Comparison of ENCODE assay signal across 8 mouse cellular contexts in the genomic region with DNA sequence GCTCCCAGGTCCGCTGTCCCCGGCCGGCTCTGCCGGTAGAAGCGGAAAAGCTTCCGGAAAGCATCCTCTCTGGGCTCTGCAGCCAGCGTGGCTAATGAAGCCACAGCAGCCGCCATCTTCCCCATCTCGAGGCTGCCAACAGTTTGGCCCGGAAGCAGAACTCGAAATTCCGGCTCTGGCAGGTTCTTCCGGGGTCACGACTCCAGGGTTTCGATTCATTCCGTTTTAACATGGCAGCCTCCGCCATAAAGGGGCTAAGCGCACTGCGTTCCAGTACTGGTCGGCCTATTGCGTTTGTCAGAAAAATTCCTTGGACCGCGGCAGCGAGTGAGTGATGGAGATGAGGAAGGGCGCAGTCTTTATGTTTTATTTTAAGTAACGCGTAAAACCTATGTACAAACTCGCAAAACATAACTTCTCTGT. TPM values are rescaled to one million over a fixed set of nuclear protein-coding genes. Genes with fewer than 3 reads are reported as not detected.
DNase-seq lines count a peak whose midpoint lies in the region; ATAC-seq lines count a peak whose summit lies in the region.

A gene (plus strand): TSS at position 197 of the 423 bp plus-strand sequence.
A gene (minus strand): TSS at position 318 of the 423 bp plus-strand sequence.

- peaks cover 17% of the 10 kb centered on the region; the same call in 1 of the 2 replicates for H3K4me1 ChIP-seq in heart, embryonic 10.5 days
- H3K4me1 ChIP-seq in kidney, embryonic 15.5 days = peaks cover 24% of the 10 kb centered on the region

- DNase-seq in B cell, adult 2 months = peak; percentile 88 to 89
- peak; percentile 97 for DNase-seq in brain, adult 2 months (ENCODE audit: low read depth, low spot score)
- peak; percentile 97 for DNase-seq in heart, embryonic 10.5 days (ENCODE audit: low spot score)
- DNase-seq in liver = peak; percentile 87
- peak; percentile 83 to 90 for DNase-seq in spleen, postnatal 4 days (ENCODE audit: low spot score in 2 of 2)

- WGBS in heart, embryonic 10.5 days = under 1% methylated on average over 28 of the region's 28 CpGs
- WGBS in kidney, embryonic 15.5 days = under 1% methylated on average over 28 of the region's 28 CpGs

- peak within 1 kb of the TSS; percentile 91 for H3K4me3 ChIP-seq in heart, embryonic 10.5 days
- peak within 1 kb of the TSS; percentile 73 for H3K4me3 ChIP-seq in kidney, embryonic 15.5 days (replicated peaks)

- H3K27ac ChIP-seq in heart, embryonic 10.5 days = peak within 1 kb of the TSS; percentile 99
- H3K27ac ChIP-seq in kidney, embryonic 15.5 days = peak within 1 kb of the TSS; percentile 91

- peak within 1 kb of the TSS; percentile 85 for H3K9ac ChIP-seq in kidney, embryonic 15.5 days

- ATAC-seq in erythroblast, adult 5-6 weeks (replicated peaks; ENCODE audit: low FRiP score, poor library complexity, severe bottlenecking) = peak; percentile 97
- peak; percentile 91 for ATAC-seq in kidney, embryonic 15.5 days (replicated peaks; ENCODE audit: low FRiP score)
- peak; percentile 97 for ATAC-seq in monocyte, adult 5-6 weeks (replicated peaks; ENCODE audit: insufficient number of reproducible peaks, low FRiP score, low TSS enrichment, poor library complexity, severe bottlenecking)

- H3K9me3 ChIP-seq in heart, embryonic 10.5 days = no peaks in the 10 kb centered on the region
- no peaks in the 10 kb centered on the region for H3K9me3 ChIP-seq in kidney, embryonic 15.5 days (replicated peaks)

- peak within 1 kb of the TSS; percentile 78 for H3K4me2 ChIP-seq in kidney, embryonic 15.5 days

- H3K36me3 ChIP-seq in heart, embryonic 10.5 days = peaks cover 56% of the 10 kb centered on the region
- H3K36me3 ChIP-seq in kidney, embryonic 15.5 days = peaks cover 47% of the 10 kb centered on the region

- no peaks in the 10 kb centered on the region for H3K27me3 ChIP-seq in heart, embryonic 10.5 days (ENCODE audit: insufficient read depth, poor library complexity, severe bottlenecking)
- H3K27me3 ChIP-seq in kidney, embryonic 15.5 days = no peaks in the 10 kb centered on the region

RNA-seq across cellular contexts. Expression of the first gene that starts in this region (rescaled TPM):
- 15.5 and 27.3 TPM in 2 replicates for total RNA-seq in erythroblast, adult 5-6 weeks (2015; ENCODE audit: low replicate concordance)
- total RNA-seq in erythroblast, adult 5-6 weeks (2017; ENCODE audit: low replicate concordance) = 0.85 and 21.6 TPM in 2 replicates
- 265 and 273 TPM in 2 replicates for polyA plus RNA-seq in heart, embryonic 10.5 days (2016; fragmentation: Nextera tagmentation; extraction: Ambion mirVana)
- polyA plus RNA-seq in kidney, embryonic 15.5 days (2015; fragmentation: Nextera tagmentation; extraction: Ambion mirVana) = 310 and 326 TPM in 2 replicates
- total RNA-seq in monocyte, adult 5-6 weeks (2017) = 58.5 to 81.5 TPM (median 77.2 TPM) in 3 replicates

RNA-seq across cellular contexts. Expression of the second gene that starts in this region (rescaled TPM):
- total RNA-seq in erythroblast, adult 5-6 weeks (2015; ENCODE audit: low replicate concordance) = 6.1 and 7.5 TPM in 2 replicates
- total RNA-seq in erythroblast, adult 5-6 weeks (2017; ENCODE audit: low replicate concordance) = 9.8 and 15.7 TPM in 2 replicates
- 49.2 and 61.9 TPM in 2 replicates for polyA plus RNA-seq in heart, embryonic 10.5 days (2016; fragmentation: Nextera tagmentation; extraction: Ambion mirVana)
- 61.9 and 64.6 TPM in 2 replicates for polyA plus RNA-seq in kidney, embryonic 15.5 days (2015; fragmentation: Nextera tagmentation; extraction: Ambion mirVana)
- total RNA-seq in monocyte, adult 5-6 weeks (2017) = 29.1 to 63.3 TPM (median 38.0 TPM) in 3 replicates

Comparison
In these comparisons a context has a peak if more than half of its experiments do, and no peak if none do; other contexts are left out.
1. Peak in every context shown above with its lines: DNase-seq, ATAC-seq, H3K4me3 ChIP-seq and H3K27ac ChIP-seq.